Mouse (Mus musculus): ENCODE measurements around the gene Iars.
"Not testable (repeated sequence)": the region's sequence is repeated elsewhere in the genome, so short reads cannot be mapped to it uniquely, and the experiment has no call there.

Gene Iars

GRCm38 (mm10) chr13:49736430-49736829 is 54.5 kb downstream of the Iars start:
- DNase-seq (ENCODE audit: low spot score), result no peak

- DNase-seq (ENCODE audit: low spot score), result no peak
Measured at GRCm38 (mm10) chr13:49738011-49738410, 56.1 kb downstream of the Iars start.

GRCm38 (mm10) chr13:49741285-49742040 is 59.6 kb downstream of the Iars start:
- no peak for DNase-seq (ENCODE audit: low spot score)

- no peak for DNase-seq (ENCODE audit: low spot score)
Measured at GRCm38 (mm10) chr13:49756591-49756990, 74.7 kb downstream of the Iars start.

- DNase-seq (ENCODE audit: low spot score), result no peak
Measured at GRCm38 (mm10) chr13:49757966-49758365, 76.1 kb downstream of the Iars start.

- DNase-seq (ENCODE audit: low spot score), result no peak
Measured at GRCm38 (mm10) chr13:49760675-49761074, 78.8 kb downstream of the Iars start.

- no peak for DNase-seq (ENCODE audit: low spot score)
Measured at GRCm38 (mm10) chr13:49762208-49762607, 80.3 kb downstream of the Iars start.

GRCm38 (mm10) chr13:49765306-49765705 is 83.4 kb downstream of the Iars start:
- DNase-seq (ENCODE audit: low spot score), result no peak

- DNase-seq (ENCODE audit: low spot score), result no peak
Measured at GRCm38 (mm10) chr13:49766269-49766668, 84.4 kb downstream of the Iars start.

- no peak for DNase-seq (ENCODE audit: low spot score)
Measured at GRCm38 (mm10) chr13:49768048-49768447, 86.1 kb downstream of the Iars start.

GRCm38 (mm10) chr13:49769111-49769510 is 87.2 kb downstream of the Iars start:
- DNase-seq (ENCODE audit: low spot score), result no peak

- DNase-seq (ENCODE audit: low spot score), result not testable (repeated sequence)
Measured at GRCm38 (mm10) chr13:49771536-49771935, 89.6 kb downstream of the Iars start.

Data from urinary bladder, postnatal 10 days (tissue).